Mouse (Mus musculus) cortical plate, adult 2 months (tissue): ENCODE data around the gene 5830411N06Rik.

ENCODE experiments used
- CTCF ChIP-seq: fragments of 200-500 bp; IDR thresholded peaks from 2 replicates; pipeline ENCODE4 v1.5.1; 2011; ENCODE audit warnings: mild to moderate bottlenecking, control low read depth, low read length; ENCODE audit not compliant: insufficient read depth; ENCODE audit errors: extremely low read depth
- POLR2A ChIP-seq: fragments of 200-500 bp; IDR thresholded peaks from 2 replicates; pipeline ENCODE4 v1.6.1; 2011; ENCODE audit warnings: mild to moderate bottlenecking, low read length, control low read depth; ENCODE audit not compliant: insufficient read depth; ENCODE audit errors: extremely low read depth

- no peak for TF ChIP-seq CTCF
- TF ChIP-seq POLR2A, result no peak
These were observed 29.1 kb upstream of the 5830411N06Rik start, which contains the start of gene Cd163l1 for GRCm38 (mm10) chr7:140217967-140218366.
